Mouse (Mus musculus) bone marrow, adult 2 months (tissue): ENCODE data around the gene Rrp36. TPM values are rescaled to one million over a fixed set of nuclear protein-coding genes. Genes with fewer than 3 reads are reported as not detected.
A peak's percentile ranks its signal among the peaks of the same experiment; 100 is the strongest.

ENCODE experiments used
- H3K27ac ChIP-seq: fragments of 200-500 bp; 2 replicates; pipeline ENCODE4 v1.5.1; 2012; ENCODE audit warnings: low read depth, mild to moderate bottlenecking, control low read depth, inconsistent platforms, low read length; ENCODE audit not compliant: control insufficient read depth, poor library complexity, insufficient read depth
- H3K4me1 ChIP-seq: fragments of 200-500 bp; 2 replicates; pipeline ENCODE4 v1.6.1; 2011; ENCODE audit warnings: low read length; ENCODE audit not compliant: control insufficient read depth, insufficient read depth
- H3K4me3 ChIP-seq: fragments of 200-500 bp; replicated peaks from 2 replicates; pipeline ENCODE3; 2011; ENCODE audit warnings: mild to moderate bottlenecking, low read depth, low read length, control low read depth; ENCODE audit not compliant: control insufficient read depth
- CTCF ChIP-seq: fragments of 200-500 bp; IDR thresholded peaks from 2 replicates; pipeline ENCODE4 v1.5.1; 2011; ENCODE audit warnings: low read length, control low read depth; ENCODE audit not compliant: control insufficient read depth, insufficient read depth
- POLR2A ChIP-seq: fragments of 200-500 bp; IDR thresholded peaks from 2 replicates; pipeline ENCODE4 v1.6.1; 2011; ENCODE audit warnings: low read depth, mild to moderate bottlenecking, control low read depth, low read length, borderline replicate concordance; ENCODE audit not compliant: control insufficient read depth
- WGBS: fragments of 180-500 bp; shearing (Covaris S2); methylation state at CpG from one replicate; pipeline ENCODE4 v1.1.7; 2018; 5-methylcytosine and 5-hydroxymethylcytosine counted together
- polyA plus RNA-seq: library from polyadenylated mRNA; stranded (reverse); fragments of >200 nt; gene quantifications from 2 replicates; pipeline ENCODE4 v1.2.4, GENCODE M21; 2011; ENCODE audit warnings: low replicate concordance; ENCODE audit not compliant: missing spikeins, insufficient read depth, insufficient read length

Rrp36 gene
- polyA plus RNA-seq, 1 experiment: 23.3 TPM

- TF ChIP-seq POLR2A (no peak), CTCF (no peak)
- Histone ChIP-seq H3K27ac (no peak within 1 kb of the TSS), H3K4me1 (no peaks in the 10 kb centered on the region; the same call in 1 of the 2 replicates), H3K4me3 (peak within 1 kb of the TSS; percentile 2)
- WGBS: under 1% methylated on average over 84 of the region's 90 CpGs
These were observed 45.1 kb downstream of the Rrp36 start, which contains the start of gene Ptk7 for GRCm38 (mm10) chr17:46628791-46629684. Gene Ptk7, minus strand, starts transcription at chr17:46629504.

DNA sequence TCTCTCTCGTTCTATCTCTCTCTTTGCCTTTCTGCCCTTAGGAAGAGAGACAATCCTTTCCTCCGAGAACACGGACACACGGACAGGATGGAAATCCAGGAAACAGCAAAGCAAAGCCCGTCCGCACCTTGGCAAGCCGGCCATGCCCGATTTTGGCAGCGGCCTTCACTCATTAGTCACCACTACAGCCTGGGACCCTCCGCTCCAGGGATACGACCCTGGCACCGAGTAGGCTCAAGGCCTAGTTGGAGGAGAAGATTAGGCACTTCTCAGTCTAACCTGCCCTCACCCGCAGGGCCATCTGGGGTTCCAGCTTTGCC is 45.7 kb downstream of the Rrp36 start:
- 6% methylated on average over 13 of the region's 13 CpGs for WGBS
- Histone ChIP-seq H3K4me3 (peak overlapping the region; percentile 2), H3K4me1 (no peaks in the 10 kb centered on the region; the same call in 1 of the 2 replicates), H3K27ac (no peak overlapping the region)
- TF ChIP-seq POLR2A: no peak
- no peak for TF ChIP-seq CTCF

DNA sequence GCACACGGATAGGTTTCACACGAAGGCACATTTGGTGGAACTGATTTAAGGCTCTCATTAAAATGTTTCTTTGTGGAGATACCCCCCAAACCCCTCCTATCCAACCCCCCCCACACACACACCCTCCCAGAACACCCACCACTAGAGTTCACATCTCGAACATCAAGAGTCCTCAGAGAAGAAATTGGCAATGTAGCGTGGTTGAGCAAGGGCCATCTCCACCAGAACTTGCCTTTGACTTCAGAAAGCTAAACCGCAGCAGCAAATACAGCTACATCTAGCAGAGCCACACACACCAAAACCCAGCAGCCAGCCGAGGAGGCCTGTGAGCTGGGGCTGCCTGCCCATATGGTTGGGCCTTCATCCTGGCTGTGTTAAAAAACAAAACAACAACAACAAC is 46.7 kb downstream of the Rrp36 start:
- WGBS: 69% methylated on average over 6 of the region's 6 CpGs
- Histone ChIP-seq H3K27ac (no peak overlapping the region), H3K4me1 (no peaks in the 10 kb centered on the region; the same call in 1 of the 2 replicates)

DNA sequence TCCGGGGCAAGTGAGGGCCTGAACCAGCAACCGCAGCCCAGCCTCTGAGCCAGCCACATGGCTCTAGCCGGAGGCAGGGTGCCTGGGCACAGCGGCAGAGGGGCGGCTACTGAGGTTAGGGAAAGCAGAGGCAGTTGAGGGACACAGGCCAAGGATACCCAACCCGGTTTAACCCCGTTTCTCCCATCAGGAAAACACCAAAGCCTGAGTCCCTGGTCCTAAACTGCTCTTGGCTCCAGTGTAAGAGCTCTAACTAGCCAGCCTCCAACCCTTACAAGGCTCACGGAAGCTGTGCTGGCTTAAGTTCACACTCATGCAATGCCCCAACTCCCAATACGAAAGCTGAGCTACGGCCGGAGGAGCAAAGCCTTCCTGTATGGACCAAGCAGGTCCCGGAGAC is 49.6 kb downstream of the Rrp36 start:
- Histone ChIP-seq H3K4me1 (peaks cover 4% of the 10 kb centered on the region), H3K4me3 (no peak overlapping the region), H3K27ac (no peak overlapping the region)
- WGBS: 60% methylated on average over 12 of the region's 12 CpGs
- TF ChIP-seq POLR2A (no peak), CTCF (no peak)

More for the DNA sequence above, 46.7 kb downstream of the Rrp36 start:
- no peak overlapping the region for H3K4me3 ChIP-seq
- TF ChIP-seq CTCF: no peak
- TF ChIP-seq POLR2A: no peak

DNA sequence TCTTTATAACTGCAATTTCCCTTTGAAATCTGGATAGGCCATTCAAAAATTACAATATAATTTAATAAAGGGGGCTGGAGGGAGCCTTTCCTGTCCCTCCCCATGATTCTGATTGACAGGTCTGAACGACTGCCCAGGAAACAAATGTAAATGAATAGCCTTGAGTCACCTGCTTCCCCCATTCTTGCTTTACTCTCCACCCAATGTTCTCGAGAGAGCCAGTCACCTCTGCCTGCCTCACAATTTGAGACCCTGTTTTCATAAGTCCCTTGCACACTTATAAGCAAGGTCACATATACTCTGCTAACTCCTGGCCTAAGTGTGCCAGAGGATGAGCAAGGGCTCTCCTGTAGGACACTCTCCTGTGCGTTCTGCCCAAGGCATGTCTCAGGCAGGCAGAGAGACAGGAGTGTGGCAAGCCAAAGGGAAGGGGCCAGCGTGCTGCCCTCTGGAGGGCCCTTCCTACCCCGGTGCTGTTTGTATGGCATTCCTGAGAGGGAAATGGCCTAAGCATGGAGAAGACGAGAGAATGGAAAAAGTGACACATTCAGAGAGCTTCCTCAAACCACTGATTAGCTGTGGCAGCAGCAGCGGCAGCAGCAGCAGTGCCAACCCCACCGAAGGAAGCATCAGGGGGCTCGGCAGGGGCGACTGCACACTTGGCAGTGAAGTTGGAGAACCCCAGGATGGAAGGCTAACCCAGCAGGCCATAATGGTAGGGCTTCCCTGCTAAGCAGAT is 50.2 kb downstream of the Rrp36 start:
- peaks cover 4% of the 10 kb centered on the region for H3K4me1 ChIP-seq
- TF ChIP-seq POLR2A (no peak), CTCF (no peak)
- no peak overlapping the region for H3K27ac ChIP-seq
- no peak overlapping the region for H3K4me3 ChIP-seq
- 20% methylated on average over 10 of the region's 10 CpGs for WGBS

DNA sequence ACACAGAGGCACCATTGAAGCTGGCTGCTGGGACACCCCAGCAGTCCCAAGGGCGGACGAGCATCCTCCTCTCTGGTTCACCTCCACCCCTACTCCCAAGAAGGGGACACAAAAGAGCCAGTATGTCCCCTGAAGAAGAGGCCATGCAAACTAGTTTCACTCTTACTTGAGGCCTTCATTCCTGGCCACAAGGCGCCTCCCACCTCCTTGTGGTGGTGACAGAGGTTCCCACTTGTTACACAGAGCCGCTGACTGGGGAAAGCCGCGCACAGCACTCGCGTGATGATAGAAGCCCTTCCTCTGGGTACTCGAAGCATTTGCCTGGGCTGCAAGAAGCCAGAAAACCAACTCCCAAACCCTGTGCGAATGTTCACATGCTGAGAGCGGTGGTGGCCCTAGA is 51.9 kb downstream of the Rrp36 start:
- H3K27ac ChIP-seq: no peak overlapping the region
- H3K4me3 ChIP-seq: no peak overlapping the region
- peaks cover 4% of the 10 kb centered on the region for H3K4me1 ChIP-seq
- TF ChIP-seq POLR2A (no peak), CTCF (no peak)
- 22% methylated on average over 11 of the region's 11 CpGs for WGBS

DNA sequence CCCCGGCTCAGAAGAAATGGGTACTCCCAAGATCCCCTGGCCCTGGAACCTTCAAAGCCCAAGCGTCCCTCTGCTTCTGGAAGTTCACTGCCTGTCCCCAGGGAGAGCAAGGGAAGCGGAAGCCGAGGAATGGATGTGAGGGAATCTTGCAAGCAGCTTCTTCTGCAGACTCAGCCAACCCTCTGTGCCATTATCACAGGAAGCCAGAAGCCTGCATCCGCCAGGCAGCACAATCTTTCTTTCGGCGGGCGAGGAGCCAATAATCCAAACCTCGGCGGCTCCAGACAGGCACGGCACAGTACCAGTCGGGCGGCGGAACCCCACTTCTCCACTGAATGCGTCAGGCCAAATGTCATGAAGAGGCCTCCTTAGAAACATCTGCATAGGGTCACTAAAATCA is 52.8 kb downstream of the Rrp36 start:
- Histone ChIP-seq H3K27ac (no peak overlapping the region), H3K4me3 (no peak overlapping the region), H3K4me1 (peaks cover 4% of the 10 kb centered on the region)
- WGBS: 48% methylated on average over 15 of the region's 15 CpGs
- TF ChIP-seq POLR2A (no peak), CTCF (no peak)

DNA sequence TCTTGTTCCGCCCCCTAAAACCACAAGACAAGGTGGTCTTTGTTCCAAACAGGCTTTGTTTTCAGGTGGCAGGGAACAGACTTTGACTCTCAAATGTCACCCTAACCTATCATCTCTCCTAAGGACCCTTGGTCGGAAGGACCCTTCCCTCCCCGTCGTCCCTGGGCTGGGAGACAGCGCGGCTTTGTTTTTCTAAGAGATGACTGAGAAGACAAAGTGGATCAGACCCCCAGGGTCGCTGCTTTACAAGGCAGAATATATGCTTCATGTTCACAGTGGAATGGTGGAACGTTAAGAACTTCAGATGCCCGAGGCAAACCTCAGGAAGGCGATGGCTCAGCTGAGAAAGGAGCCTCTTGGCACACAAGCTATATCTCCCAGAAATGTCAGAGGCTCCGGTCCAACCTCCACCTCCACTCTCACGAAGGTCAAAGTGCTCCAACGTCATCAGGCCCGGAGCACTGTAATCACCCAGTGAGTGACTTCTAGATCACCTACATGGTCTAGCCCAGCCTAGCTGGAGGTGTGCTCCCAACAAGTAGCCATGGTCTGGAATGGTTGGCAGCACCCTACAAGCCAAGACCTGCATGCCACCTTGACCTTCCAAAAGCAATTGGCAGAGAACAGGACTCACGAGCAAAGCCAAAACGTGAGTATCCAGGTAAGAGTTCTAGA is 54.3 kb downstream of the Rrp36 start:
- 85% methylated on average over 16 of the region's 16 CpGs for WGBS
- TF ChIP-seq POLR2A: no peak
- Histone ChIP-seq H3K27ac (no peak overlapping the region), H3K4me3 (no peak overlapping the region), H3K4me1 (peaks cover 4% of the 10 kb centered on the region)
